Mouse (Mus musculus) adrenal gland, postnatal 10 days (tissue): Measurements from ENCODE around the gene Tsen2. TPM values are rescaled to one million over a fixed set of nuclear protein-coding genes. Genes with fewer than 3 reads are reported as not detected.

Experiments
- DNase-seq: peaks from one replicate; pipeline ENCODE4 v3.0.0; 2021; ENCODE audit warnings: mixed read lengths
- total RNA-seq, 2 experiments: library from RNA; stranded (reverse); gene quantifications; 2 replicates each; pipeline ENCODE4 v1.2.3; 2021

The Tsen2 gene
- total RNA-seq, 2 experiments from 2014 or later, result 8.8 to 15.7 TPM

GRCm38 (mm10) chr6:115601715-115602523 lies 57.5 kb downstream of the Tsen2 start, which contains the start of gene Mkrn2:
TSS of gene Mkrn2 (plus strand) at chr6:115601902.
- peak; percentile 92 for DNase-seq

DNA sequence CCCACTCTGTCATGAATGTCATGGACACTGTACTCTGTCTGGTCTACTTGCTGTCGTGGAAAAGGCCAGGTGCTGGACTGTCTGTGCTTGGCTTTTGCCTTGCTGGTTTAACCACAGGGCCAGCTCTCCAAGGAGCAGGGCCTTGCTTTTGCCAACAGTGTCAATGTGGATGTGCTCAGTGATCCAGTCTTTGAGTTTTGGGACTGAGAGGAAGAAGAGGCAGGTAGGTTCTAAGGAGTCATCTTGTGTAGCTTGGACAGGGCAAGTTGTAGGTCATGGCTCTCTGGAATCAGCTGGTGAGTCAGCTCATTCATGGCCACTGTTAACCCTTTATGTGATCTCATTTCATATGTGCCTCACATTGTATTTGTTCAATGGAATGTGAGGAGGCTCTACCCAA lies 62.0 kb downstream of the Tsen2 start:
- DNase-seq, result no peak

DNA sequence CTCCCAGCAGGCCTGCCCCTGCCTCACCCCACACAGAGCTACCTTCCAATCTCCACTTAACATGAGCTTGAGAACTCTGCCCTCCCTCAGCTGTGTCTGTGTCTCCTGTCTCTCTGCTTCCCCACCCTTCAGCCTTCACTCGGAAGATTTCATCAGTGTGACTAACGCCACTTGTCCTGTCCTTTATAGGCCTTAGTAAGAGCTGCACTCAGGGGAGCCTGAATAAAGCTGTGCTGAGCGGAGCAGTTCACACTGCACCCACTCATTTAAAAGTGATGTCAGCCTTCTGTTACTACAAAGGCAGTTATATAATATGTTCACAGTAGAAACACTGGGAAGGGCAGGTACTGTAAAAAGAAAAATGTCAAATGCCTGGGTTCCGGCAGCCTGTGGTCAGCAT lies 63.0 kb downstream of the Tsen2 start:
- DNase-seq, result peak; percentile 41

- peak; percentile 38 for DNase-seq
These were observed 64.7 kb downstream of the Tsen2 start for GRCm38 (mm10) chr6:115609121-115609520.

DNA sequence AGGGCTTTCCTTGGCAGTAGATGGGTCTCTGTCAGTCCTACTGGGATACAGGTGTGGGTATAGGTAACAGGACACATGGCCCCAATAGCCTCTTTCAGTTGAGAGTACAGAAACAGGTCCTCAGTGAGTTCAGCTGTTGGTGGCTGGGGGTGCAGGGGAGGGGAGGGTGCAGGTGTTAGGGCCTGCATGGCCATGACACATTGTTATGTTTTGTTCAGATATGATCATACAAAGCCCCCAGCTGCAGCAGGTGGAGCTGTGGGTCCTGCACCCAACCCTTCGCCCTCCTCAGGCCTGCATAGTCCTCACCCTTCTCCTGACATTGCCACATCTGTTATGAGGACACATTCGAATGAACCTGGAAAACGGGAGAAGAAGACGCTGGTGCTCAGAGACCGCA lies 65.8 kb downstream of the Tsen2 start:
- DNase-seq, result no peak

DNA sequence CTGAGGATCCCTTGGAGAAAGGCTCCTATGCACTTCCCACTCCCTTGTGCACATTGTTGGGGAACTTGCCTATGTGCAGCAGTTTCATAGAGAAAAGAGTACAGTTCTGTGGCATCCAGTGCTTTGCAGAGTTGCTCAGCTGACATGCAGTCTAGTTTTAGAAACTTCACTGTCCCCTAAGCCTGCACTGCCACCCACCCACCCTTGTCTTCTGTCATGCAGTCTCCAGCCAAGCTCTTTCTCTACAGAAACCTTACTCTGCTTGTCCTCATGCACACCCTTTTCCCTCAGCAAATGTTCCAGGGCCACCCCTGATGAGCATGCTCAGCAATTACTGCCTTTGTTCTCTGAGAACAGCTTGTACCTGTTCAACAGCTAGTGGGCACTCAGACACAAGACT lies 69.3 kb downstream of the Tsen2 start:
- DNase-seq, result no peak

DNA sequence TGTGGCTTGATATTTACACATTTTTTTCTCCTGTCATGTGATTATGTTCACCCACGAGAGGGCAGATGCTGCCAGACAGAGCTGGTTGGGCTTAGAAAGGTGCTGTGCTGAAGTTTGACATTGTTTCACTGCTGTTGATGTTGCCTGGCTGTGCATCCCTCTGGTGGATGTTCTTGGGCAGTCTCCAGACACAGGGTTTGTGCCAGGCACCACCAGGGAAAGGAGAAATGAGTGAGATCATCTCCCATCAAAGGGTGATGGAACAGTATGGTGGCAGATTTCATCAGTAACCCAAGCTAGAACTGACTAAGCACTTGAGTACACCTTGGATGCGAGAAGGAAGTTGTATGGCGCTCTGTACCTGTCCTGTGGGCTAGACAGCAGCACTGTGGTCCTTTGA lies 71.5 kb downstream of the Tsen2 start:
- no peak for DNase-seq

DNA sequence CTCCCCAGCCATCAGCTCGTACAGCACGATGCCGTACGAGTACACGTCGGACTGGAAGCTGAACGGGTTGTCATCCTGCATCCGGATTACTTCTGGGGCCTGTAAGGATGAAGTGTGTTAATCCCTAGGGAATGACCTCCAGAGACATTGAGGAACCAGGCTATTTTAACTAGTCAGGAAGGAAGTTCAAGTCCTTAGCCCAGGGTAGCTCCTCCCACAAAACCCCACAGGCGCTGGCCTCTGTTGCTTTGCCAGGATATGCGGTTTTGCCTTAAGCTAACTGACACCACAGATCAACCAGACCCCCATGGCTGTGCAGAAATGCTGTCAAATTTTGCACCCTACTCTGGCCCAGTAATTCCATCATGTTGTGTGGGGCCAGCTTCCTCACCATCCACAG lies 75.4 kb downstream of the Tsen2 start:
- no peak for DNase-seq

GRCm38 (mm10) chr6:115620942-115621341 lies 76.5 kb downstream of the Tsen2 start:
- DNase-seq, result no peak

DNA sequence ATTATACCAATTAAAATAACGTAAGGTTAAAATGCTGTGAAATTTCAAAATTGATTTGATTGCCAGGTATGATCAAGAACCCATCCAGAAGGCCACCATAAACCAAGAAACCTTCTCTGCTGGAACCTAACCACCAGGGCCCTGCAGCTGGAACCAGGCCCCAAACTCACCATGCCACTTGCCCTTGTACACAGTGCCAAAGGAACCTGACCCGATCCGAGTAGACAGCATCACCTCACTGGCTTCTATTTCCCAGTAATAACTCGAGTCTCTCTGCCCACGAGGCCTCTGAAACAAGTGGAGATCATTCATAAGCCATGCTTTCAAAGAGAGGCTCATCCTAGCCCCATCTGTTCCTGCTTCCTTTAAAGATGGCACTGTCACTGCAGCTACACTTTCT lies 81.7 kb downstream of the Tsen2 start:
- DNase-seq, result no peak

Other genes starting within 250 kb of the Tsen2 start
- 100 to 1,000 TPM; 145 to 148 TPM for gene Pparg, start 183.7 kb upstream of the Tsen2 start, total RNA-seq
- under 1 TPM; 0.51 to 0.81 TPM for gene Mkrn2os, start 47.9 kb downstream of the Tsen2 start, total RNA-seq
- gene Mkrn2, start 57.2 kb downstream of the Tsen2 start, total RNA-seq, result 10 to 100 TPM; 32.1 to 34.1 TPM
- gene Raf1, start 132.0 kb downstream of the Tsen2 start, total RNA-seq, result 100 to 1,000 TPM in 1 of 2 experiments, 10 to 100 TPM in 1; 95.1 to 114 TPM
- gene Tmem40, start 217.7 kb downstream of the Tsen2 start, total RNA-seq, result under 1 TPM; 0.79 to 0.93 TPM
- 10 to 100 TPM; 10.4 to 16.1 TPM for gene Cand2, start 229.9 kb downstream of the Tsen2 start, total RNA-seq